Mouse (Mus musculus) kidney, postnatal 0 days (tissue): ENCODE results near the gene Fer. TPM values are rescaled to one million over a fixed set of nuclear protein-coding genes. Genes with fewer than 3 reads are reported as not detected.
A peak's percentile ranks its signal among the peaks of the same experiment; 100 is the strongest.

Experiments
- ATAC-seq: fragments of 200-750 bp; cut with Nextera tagmentation; replicated peaks from 2 replicates; pipeline ENCODE4 v1.8.0; 2017; ENCODE audit warnings: low read depth, moderate number of reproducible peaks, moderate TSS enrichment, moderate library complexity; ENCODE audit not compliant: low FRiP score
- DNase-seq: peaks from one replicate; pipeline ENCODE4 v3.0.0-alpha.2; 2016; ENCODE audit warnings: low spot score
- H3K27ac ChIP-seq: fragments of 300-500 bp; sonication (generic); 2 replicates; pipeline ENCODE4 v1.5.1; 2014; ENCODE audit warnings: mild to moderate bottlenecking
- H3K27me3 ChIP-seq: fragments of 300-500 bp; sonication (generic); 2 replicates; pipeline ENCODE4 v1.6.1; 2014; ENCODE audit warnings: low read length, mixed read lengths; ENCODE audit not compliant: insufficient read depth
- H3K36me3 ChIP-seq: fragments of 300-500 bp; sonication (generic); 2 replicates; pipeline ENCODE4 v1.6.1; 2014; ENCODE audit warnings: low read length, mixed read lengths; ENCODE audit not compliant: insufficient read depth
- H3K4me1 ChIP-seq: fragments of 300-500 bp; sonication (generic); replicated peaks from 2 replicates; pipeline ENCODE4 v1.6.1; 2014; ENCODE audit warnings: antibody characterized with exemption, low read length, mixed read lengths; ENCODE audit not compliant: insufficient read depth
- H3K4me2 ChIP-seq: fragments of 300-500 bp; sonication (generic); 2 replicates; pipeline ENCODE4 v1.6.1; 2014; ENCODE audit warnings: mild to moderate bottlenecking, low read length, moderate library complexity, mixed read lengths
- H3K4me3 ChIP-seq: fragments of 300-500 bp; sonication (generic); replicated peaks from 2 replicates; pipeline ENCODE4 v1.5.1; 2014; ENCODE audit warnings: low read depth, low read length
- H3K9ac ChIP-seq: fragments of 300-500 bp; sonication (generic); 2 replicates; pipeline ENCODE4 v1.6.1; 2014; ENCODE audit warnings: low read depth, low read length
- H3K9me3 ChIP-seq: fragments of 300-500 bp; sonication (generic); replicated peaks from 2 replicates; pipeline ENCODE4 v1.6.1; 2016; ENCODE audit warnings: low read length, inconsistent platforms, mixed read lengths
- CTCF ChIP-seq: IDR thresholded peaks from 2 replicates; pipeline ENCODE4 v1.5.1; 2016; ENCODE audit warnings: antibody characterized with exemption, low read depth, mild to moderate bottlenecking, moderate library complexity
- whole genome bisulfite sequencing: fragments of 180-500 bp; shearing (Covaris S2); extraction: QIAGEN DNeasy Blood & Tissue Kit; methylation state at CpG from one replicate; pipeline ENCODE4 v1.1.7; 2014; 5-methylcytosine and 5-hydroxymethylcytosine counted together
- polyA plus RNA-seq: library from polyadenylated mRNA; unstranded; fragments of >200 nt; fragmentation: Nextera tagmentation; extraction: Ambion mirVana; gene quantifications from 2 replicates; pipeline ENCODE4 v1.2.1, GENCODE M21; 2015

Fer gene
- polyA plus RNA-seq, 1 experiment from 2014 or later, result 24.1 TPM

GRCm38 (mm10) chr17:63930634-63931033 lies 67.8 kb downstream of the Fer start:
- WGBS, result 35% methylated on average over 4 of the region's 4 CpGs
- no peak overlapping the region for H3K4me2 ChIP-seq
- no peaks in the 10 kb centered on the region for H3K9me3 ChIP-seq
- DNase-seq (peak; percentile 44), ATAC-seq (peak; percentile 75; the same call in 1 of the 2 replicates)
- H3K4me3 ChIP-seq, result no peak overlapping the region
- no peaks in the 10 kb centered on the region for H3K36me3 ChIP-seq
- 0 out of 2 replicates have a peak, but pooled peaks cover 3% of the 10 kb centered on the region for H3K4me1 ChIP-seq
- no peak for TF ChIP-seq CTCF
- no peaks in the 10 kb centered on the region for H3K27me3 ChIP-seq
- H3K27ac ChIP-seq, result no peak overlapping the region
- H3K9ac ChIP-seq, result no peak overlapping the region

- no peak for DNase-seq
- no peaks in the 10 kb centered on the region for H3K36me3 ChIP-seq
- no peak for TF ChIP-seq CTCF
- 0 out of 2 replicates have a peak, but pooled peaks cover 3% of the 10 kb centered on the region for H3K4me1 ChIP-seq
- no peak overlapping the region for H3K4me2 ChIP-seq
- no peaks in the 10 kb centered on the region for H3K27me3 ChIP-seq
- no peak overlapping the region for H3K4me3 ChIP-seq
- no peak for ATAC-seq
- WGBS, result 64% methylated on average over 1 of the region's 1 CpGs
- no peak overlapping the region for H3K27ac ChIP-seq
- H3K9ac ChIP-seq, result no peak overlapping the region
- H3K9me3 ChIP-seq, result no peaks in the 10 kb centered on the region
Observed at GRCm38 (mm10) chr17:63931556-63931955, 68.7 kb downstream of the Fer start.

DNA sequence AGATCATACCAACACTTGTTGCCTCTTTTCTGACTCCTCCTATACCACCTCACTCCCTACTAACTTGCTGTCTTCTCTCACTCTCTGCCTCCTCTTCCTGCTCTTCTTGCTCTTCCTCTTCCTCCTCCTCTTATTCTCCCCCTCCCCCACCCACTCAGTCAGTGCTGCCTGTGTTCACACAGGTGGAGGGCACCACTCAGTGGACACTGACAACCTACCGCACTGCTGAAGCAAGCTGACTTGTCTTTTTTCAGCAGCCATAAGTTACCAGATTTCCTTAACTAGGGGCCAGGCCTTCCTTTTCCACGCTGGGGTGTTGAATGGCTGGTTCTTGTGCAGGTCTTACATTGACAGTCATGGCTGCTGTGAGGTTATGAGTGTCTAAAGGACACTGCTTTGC lies 72.5 kb downstream of the Fer start:
- 0 out of 2 replicates have a peak, but pooled peaks cover 3% of the 10 kb centered on the region for H3K4me1 ChIP-seq
- no peak overlapping the region for H3K4me3 ChIP-seq
- DNase-seq (no peak), ATAC-seq (no peak)
- H3K27ac ChIP-seq, result no peak overlapping the region
- no peak for TF ChIP-seq CTCF
- no peak overlapping the region for H3K9ac ChIP-seq
- H3K27me3 ChIP-seq, result no peaks in the 10 kb centered on the region
- H3K9me3 ChIP-seq, result no peaks in the 10 kb centered on the region
- no peaks in the 10 kb centered on the region for H3K36me3 ChIP-seq
- WGBS, result 90% methylated on average over 2 of the region's 2 CpGs
- no peak overlapping the region for H3K4me2 ChIP-seq

DNA sequence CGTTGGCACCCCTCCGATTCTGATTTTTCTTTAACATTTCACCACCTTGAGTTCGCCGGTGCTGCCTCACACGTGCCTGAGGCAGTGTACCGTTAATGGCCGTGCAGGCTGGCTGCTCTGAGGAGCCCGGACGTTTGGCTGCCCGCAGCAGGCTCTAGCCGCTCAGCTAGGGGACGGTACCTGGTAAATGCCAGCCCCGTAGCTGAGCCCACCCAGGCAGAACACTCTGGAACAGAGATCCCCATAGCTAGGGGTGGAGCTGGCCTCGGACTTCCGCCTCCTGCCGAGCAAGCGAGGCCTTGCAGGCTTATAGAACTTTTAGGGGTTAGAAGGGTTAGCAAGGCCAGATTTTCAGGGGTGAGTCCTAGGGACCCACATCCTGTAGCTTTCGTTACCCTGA lies 75.0 kb downstream of the Fer start:
- peak; percentile 41; the same call in 1 of the 2 replicates for TF ChIP-seq CTCF
- peak; percentile 77 for ATAC-seq
- Histone ChIP-seq H3K9ac (no peak overlapping the region), H3K4me3 (no peak overlapping the region), H3K27ac (no peak overlapping the region), H3K4me1 (no peaks in the 10 kb centered on the region), H3K9me3 (no peaks in the 10 kb centered on the region), H3K4me2 (no peak overlapping the region), H3K36me3 (peaks cover 4% of the 10 kb centered on the region; the same call in 1 of the 2 replicates), H3K27me3 (no peaks in the 10 kb centered on the region)
- DNase-seq, result no peak
- WGBS, result 54% methylated on average over 18 of the region's 18 CpGs

DNA sequence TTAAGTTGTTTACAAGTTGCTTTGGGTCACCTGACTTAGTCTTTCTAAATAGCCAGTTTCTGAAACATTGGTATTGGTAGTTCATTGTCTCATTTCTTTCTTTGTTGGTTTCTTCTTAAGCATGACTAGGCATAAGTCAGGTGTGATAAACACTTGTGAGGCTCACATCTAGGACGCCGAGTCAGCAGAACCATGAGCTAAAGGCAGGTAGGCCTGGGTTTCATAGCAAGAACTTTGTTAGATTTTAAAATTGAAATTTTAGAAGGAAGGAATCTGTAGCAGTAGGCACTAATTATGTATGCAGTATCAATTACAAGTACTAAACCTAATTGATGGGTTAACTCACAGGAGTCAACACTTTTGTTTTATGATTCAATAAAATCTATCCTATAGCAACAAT lies 83.9 kb downstream of the Fer start:
- Histone ChIP-seq H3K9ac (no peak overlapping the region), H3K9me3 (no peaks in the 10 kb centered on the region), H3K4me2 (no peak overlapping the region), H3K27ac (no peak overlapping the region), H3K27me3 (no peaks in the 10 kb centered on the region), H3K4me1 (no peaks in the 10 kb centered on the region), H3K36me3 (no peaks in the 10 kb centered on the region), H3K4me3 (no peak overlapping the region)
- no peak for TF ChIP-seq CTCF
- no peak for DNase-seq
- 80% methylated on average over 2 of the region's 2 CpGs for WGBS
- no peak for ATAC-seq

- Histone ChIP-seq H3K9me3 (no peaks in the 10 kb centered on the region), H3K9ac (no peak overlapping the region), H3K4me2 (no peak overlapping the region), H3K27me3 (no peaks in the 10 kb centered on the region), H3K27ac (no peak overlapping the region), H3K4me3 (no peak overlapping the region), H3K4me1 (no peaks in the 10 kb centered on the region), H3K36me3 (no peaks in the 10 kb centered on the region)
- 96% methylated on average over 4 of the region's 4 CpGs for WGBS
- TF ChIP-seq CTCF, result no peak
- DNase-seq, result no peak
- ATAC-seq, result no peak
Observed at GRCm38 (mm10) chr17:63948811-63949210, 85.9 kb downstream of the Fer start.

DNA sequence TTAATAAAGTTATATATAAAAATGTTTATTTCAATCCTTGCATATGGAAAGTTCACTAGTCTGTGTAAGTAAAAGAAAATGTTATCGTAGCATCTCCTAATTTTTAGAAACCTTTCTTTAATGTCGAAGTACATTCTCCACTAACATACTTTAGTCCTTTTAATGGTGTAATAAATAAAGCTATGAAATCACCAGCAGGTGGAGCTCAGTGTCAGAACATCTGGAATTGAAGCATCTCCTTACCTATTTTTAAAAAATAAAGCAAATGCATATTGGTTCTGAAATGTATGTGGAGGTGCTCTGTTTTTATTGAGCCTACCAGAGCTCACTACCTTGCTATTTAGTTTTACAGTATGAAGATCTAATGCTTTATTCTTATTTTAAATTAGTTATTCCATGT lies 88.6 kb downstream of the Fer start:
- ATAC-seq, result no peak
- H3K4me2 ChIP-seq, result no peak overlapping the region
- no peaks in the 10 kb centered on the region for H3K36me3 ChIP-seq
- H3K27me3 ChIP-seq, result no peaks in the 10 kb centered on the region
- peak; percentile 49 for DNase-seq
- TF ChIP-seq CTCF, result peak; percentile 71
- no peak overlapping the region for H3K9ac ChIP-seq
- H3K4me3 ChIP-seq, result no peak overlapping the region
- no peak overlapping the region for H3K27ac ChIP-seq
- no peaks in the 10 kb centered on the region for H3K4me1 ChIP-seq
- no peaks in the 10 kb centered on the region for H3K9me3 ChIP-seq
- WGBS, result 72% methylated on average over 2 of the region's 2 CpGs
